Mouse (Mus musculus) megakaryocyte, adult 5-6 weeks (primary cell): ENCODE results near the gene Rpl10-ps3. TPM values are rescaled to one million over a fixed set of nuclear protein-coding genes. Genes with fewer than 3 reads are reported as not detected.

ENCODE experiments used
- ATAC-seq: 2 replicates; pipeline ENCODE4 v1.8.0; 2016; ENCODE audit warnings: mild to moderate bottlenecking, inconsistent platforms; ENCODE audit not compliant: poor library complexity, severe bottlenecking
- total RNA-seq, 2 experiments: library from RNA; stranded (forward) in 1 of 2; stranded (reverse) in 1 of 2; fragments of 153-499, 151-499 nt in 1 of 2; fragments of 221-1000, 200-1000 nt in 1 of 2; gene quantifications; 2 replicates each; pipeline versions ENCODE4 v1.2.3 to v1.2.4; 2015 to 2017

Gene Rpl10-ps3
- total RNA-seq (2015) (1,226 and 1,246 TPM in 2 replicates), total RNA-seq (2017) (95.0 and 249 TPM in 2 replicates)

GRCm38 (mm10) chr9:50344868-50345267 is at the start of gene Rpl10-ps3:
Gene Rpl10-ps3 (minus strand): TSS chr9:50344968.
- ATAC-seq, result no peak

- no peak for ATAC-seq
These were observed 30.8 kb upstream of the Rpl10-ps3 start for GRCm38 (mm10) chr9:50375598-50375997.

GRCm38 (mm10) chr9:50374666-50375065 is 29.9 kb upstream of the Rpl10-ps3 start:
- ATAC-seq, result no peak

- no peak for ATAC-seq
These were observed 24.0 kb upstream of the Rpl10-ps3 start for GRCm38 (mm10) chr9:50368551-50369297.

GRCm38 (mm10) chr9:50365059-50365780 is 20.5 kb upstream of the Rpl10-ps3 start:
- ATAC-seq, result no peak

- no peak for ATAC-seq
These were observed 19.2 kb upstream of the Rpl10-ps3 start for GRCm38 (mm10) chr9:50363962-50364361.

- peak; percentile 79 for ATAC-seq
These were observed 18.5 kb upstream of the Rpl10-ps3 start for GRCm38 (mm10) chr9:50363259-50363658.

GRCm38 (mm10) chr9:50362556-50362955 is 17.8 kb upstream of the Rpl10-ps3 start:
- ATAC-seq, result no peak

GRCm38 (mm10) chr9:50360370-50360769 is 15.6 kb upstream of the Rpl10-ps3 start:
- ATAC-seq, result no peak

GRCm38 (mm10) chr9:50357331-50357730 is 12.6 kb upstream of the Rpl10-ps3 start:
- ATAC-seq, result no peak

- no peak for ATAC-seq
These were observed 7.0 kb upstream of the Rpl10-ps3 start for GRCm38 (mm10) chr9:50351746-50352145.

GRCm38 (mm10) chr9:50350571-50350970 is 5.8 kb upstream of the Rpl10-ps3 start:
- ATAC-seq, result no peak

- no peak for ATAC-seq
These were observed 4.4 kb upstream of the Rpl10-ps3 start for GRCm38 (mm10) chr9:50349156-50349555.

- no peak for ATAC-seq
These were observed 3.5 kb upstream of the Rpl10-ps3 start for GRCm38 (mm10) chr9:50348256-50348655.

GRCm38 (mm10) chr9:50335539-50336325 is 9.0 kb downstream of the Rpl10-ps3 start:
- ATAC-seq, result peak; percentile 74

- ATAC-seq, result peak; percentile 93
These were observed 11.4 kb downstream of the Rpl10-ps3 start for GRCm38 (mm10) chr9:50333413-50333812.

- ATAC-seq, result no peak
These were observed 20.2 kb downstream of the Rpl10-ps3 start for GRCm38 (mm10) chr9:50324355-50325225.

- ATAC-seq, result no peak
These were observed 24.0 kb downstream of the Rpl10-ps3 start for GRCm38 (mm10) chr9:50320729-50321128.

GRCm38 (mm10) chr9:50319506-50319905 is 25.3 kb downstream of the Rpl10-ps3 start:
- ATAC-seq, result no peak

GRCm38 (mm10) chr9:50317299-50317698 is 27.5 kb downstream of the Rpl10-ps3 start:
- no peak for ATAC-seq
